Mouse (Mus musculus) layer of hippocampus, postnatal 10 days (tissue): ENCODE data around the gene Dock2. TPM values are rescaled to one million over a fixed set of nuclear protein-coding genes. Genes with fewer than 3 reads are reported as not detected.

Experiments used
- DNase-seq, 2 experiments: peaks; one replicate each; pipeline ENCODE4 v3.0.0; 2021; ENCODE audit warnings: low spot score in 2 of 2
- total RNA-seq, 2 experiments: library from RNA; stranded (reverse); gene quantifications; 2 replicates each; pipeline ENCODE4 v1.2.3; 2021

Gene Dock2
- total RNA-seq, 2 experiments from 2014 or later: 3.3 to 3.5 TPM

- DNase-seq: no peak
These were observed 428.3 kb downstream of the Dock2 start for GRCm38 (mm10) chr11:34355406-34355805.

DNA sequence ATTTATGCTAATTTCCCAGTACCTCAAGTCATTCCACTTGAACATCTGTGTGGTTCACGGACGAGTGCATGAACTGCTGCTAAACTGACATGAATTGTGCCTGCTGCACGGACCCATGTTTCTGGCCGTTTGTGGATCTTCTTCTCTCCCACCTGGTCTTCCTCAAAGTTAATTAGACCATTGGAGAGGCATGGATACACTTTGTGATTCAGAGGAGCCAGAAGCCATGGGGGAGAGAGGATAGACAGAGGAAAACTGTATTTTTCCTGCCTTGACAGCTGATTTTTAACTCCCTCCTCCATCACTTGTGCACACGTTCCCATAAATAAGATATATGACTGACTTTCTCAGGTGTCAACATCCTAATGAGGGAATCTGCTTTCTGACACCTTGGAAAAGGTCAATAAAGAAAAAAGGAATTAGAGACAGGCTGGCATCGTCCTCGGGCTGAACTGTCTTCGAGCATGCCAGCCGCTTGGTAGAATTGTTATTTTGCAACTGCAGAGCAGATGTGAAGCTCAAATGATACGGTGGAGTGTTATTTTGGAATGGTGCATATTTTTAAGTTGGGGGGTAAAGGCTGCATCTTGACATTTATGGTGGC, 434.1 kb downstream of the Dock2 start:
- no peak for DNase-seq

DNA sequence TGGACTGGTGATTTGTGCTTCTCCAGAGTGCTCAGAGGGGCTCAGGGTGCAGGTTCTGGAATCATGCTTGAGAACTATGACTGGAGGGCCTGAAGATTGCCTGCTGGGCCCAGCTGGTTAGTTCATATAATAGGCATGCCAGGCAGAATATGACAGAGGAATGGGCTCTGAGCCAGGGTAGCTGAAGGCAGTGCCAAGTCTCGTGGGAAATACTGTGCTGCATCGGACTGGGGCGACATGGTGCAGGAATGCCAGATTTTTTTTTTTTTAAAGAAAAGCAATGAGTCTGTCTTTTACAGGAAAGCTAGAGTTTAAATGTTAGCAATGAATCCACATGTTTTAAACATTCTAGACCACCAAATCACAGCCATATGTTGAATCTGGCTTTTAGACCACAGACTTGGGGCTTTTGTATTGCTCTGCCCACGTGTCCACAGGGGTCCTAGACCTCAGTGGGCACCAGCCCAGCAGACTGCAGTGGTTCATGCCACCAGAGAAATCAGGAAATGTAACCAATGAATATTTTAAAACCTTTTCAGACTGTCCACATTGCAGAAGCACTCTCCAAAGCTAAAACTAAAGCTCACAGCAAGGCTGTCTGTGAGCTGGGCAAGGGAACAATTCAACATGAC, 435.3 kb downstream of the Dock2 start:
- peak; percentile 74 to 77 for DNase-seq

- DNase-seq: no peak
These were observed 439.4 kb downstream of the Dock2 start for GRCm38 (mm10) chr11:34344310-34344709.

DNA sequence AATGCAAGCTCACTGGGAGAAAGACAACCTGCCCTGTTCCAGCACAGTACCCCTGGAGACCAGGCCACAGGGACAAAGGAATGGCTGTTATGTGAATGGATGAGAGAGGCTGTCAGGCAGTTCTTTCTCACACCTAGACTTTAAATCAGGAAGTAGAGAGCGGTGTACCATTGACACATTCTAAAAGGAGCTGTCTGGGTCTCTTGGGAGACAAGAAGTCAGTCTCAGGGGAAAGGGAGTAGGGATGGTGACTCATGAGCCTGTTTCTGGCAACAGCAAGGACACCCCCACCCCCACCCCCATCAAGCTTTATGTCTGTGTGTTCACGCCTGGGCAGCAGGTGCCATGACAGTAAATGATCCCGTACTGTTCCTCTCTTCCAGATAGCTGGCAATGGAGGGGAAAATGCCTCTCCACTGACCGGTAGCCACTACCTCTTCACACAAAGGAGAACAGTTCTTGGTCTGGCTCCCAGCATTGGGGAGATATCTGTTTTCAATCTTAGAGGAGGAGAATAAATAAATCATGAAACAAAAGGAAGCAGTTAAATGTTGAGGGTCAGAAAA, 439.9 kb downstream of the Dock2 start:
- DNase-seq: no peak

DNA sequence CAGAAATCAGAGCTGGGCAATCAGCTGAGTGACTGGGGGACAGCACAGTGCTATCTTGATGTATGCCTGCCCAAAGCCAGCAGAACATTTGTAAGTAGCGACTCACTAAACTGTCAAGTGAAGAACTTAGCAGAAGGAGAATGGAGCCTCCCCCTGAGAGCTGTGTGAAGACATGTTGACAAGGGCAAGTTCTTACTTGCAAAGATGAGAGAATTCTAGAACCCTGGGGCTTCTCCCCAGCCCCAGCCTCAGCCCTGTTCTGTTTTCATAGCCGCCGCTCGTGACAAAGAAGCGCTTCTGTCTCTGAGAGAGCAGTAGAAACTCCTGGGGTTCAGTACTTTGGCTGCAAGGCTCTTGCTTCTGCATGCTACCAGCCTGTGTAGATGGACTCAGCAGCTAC, 444.0 kb downstream of the Dock2 start:
- no peak for DNase-seq

- DNase-seq: no peak
These were observed 445.8 kb downstream of the Dock2 start for GRCm38 (mm10) chr11:34337907-34338306.

GRCm38 (mm10) chr11:34332344-34333031, 451.2 kb downstream of the Dock2 start:
- DNase-seq: no peak

GRCm38 (mm10) chr11:34323664-34324063, 460.0 kb downstream of the Dock2 start:
- DNase-seq: no peak

- no peak for DNase-seq
These were observed 464.4 kb downstream of the Dock2 start for GRCm38 (mm10) chr11:34319282-34319681.

GRCm38 (mm10) chr11:34317001-34317400, 466.7 kb downstream of the Dock2 start:
- no peak for DNase-seq

DNA sequence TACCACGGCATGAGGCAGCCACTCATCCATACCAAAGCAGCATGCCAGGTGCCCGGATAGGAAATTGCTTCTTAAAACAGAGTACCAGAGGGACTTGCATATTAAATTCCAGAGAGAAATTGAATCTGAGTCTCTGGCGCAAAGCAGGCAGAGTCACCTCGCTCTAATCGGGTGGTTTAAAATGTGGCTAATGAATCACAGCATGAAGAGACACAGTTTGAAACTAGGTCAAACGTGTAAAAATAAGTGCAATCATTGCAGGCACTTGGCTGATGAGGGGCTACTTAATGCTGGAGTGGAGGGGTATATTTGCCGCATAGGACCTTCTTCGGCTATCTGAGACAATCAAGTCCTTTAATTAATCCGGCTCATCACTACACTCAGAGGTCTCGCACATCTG, 467.5 kb downstream of the Dock2 start:
- no peak for DNase-seq

DNA sequence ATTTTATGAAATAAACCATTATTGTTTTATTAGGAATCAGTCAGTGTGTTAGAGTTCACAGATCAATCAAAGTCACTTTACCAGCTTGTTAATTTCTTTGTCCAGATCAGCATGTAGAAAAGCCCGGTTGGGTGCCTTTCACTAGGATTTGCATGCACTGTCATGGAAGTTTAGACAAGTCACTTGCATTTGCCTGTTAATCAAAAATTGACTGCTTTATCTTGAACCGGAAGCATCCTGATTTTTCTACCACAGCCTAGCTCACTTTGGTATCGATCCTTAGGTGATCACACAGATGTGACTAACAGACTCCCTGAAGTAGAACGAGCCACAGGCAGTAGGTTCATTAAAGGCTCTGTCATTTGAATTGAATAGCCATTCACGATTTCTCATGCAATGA, 468.3 kb downstream of the Dock2 start:
- no peak for DNase-seq

GRCm38 (mm10) chr11:34314534-34315379, 468.9 kb downstream of the Dock2 start, which contains the start of gene Fam196b:
Gene Fam196b (plus strand): TSS chr11:34314822.
- peak; percentile 17 to 46 for DNase-seq

DNA sequence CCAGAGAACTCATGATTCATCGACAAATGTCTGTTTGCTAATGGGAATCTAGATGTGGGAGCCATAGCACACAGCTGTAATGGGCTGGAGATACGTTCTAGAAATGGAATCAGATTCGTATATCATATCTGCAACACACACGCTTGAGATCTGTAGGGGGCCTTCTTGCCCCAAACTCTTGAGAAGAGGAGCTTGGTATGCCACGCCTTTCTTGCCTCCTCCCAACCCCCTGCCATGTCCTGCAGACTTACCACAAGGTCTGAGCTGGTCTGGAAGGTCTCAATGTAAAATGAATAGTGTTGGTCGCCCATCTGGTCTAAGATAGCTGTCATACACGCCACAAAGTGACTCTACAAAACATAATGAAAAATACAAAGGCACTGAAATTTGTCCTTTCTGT, 471.5 kb downstream of the Dock2 start:
- no peak for DNase-seq

- DNase-seq: no peak
These were observed 472.0 kb downstream of the Dock2 start for GRCm38 (mm10) chr11:34311717-34312116.

- no peak for DNase-seq
These were observed 474.3 kb downstream of the Dock2 start for GRCm38 (mm10) chr11:34309360-34309759.

GRCm38 (mm10) chr11:34308731-34309130, 475.0 kb downstream of the Dock2 start:
- no peak for DNase-seq

DNA sequence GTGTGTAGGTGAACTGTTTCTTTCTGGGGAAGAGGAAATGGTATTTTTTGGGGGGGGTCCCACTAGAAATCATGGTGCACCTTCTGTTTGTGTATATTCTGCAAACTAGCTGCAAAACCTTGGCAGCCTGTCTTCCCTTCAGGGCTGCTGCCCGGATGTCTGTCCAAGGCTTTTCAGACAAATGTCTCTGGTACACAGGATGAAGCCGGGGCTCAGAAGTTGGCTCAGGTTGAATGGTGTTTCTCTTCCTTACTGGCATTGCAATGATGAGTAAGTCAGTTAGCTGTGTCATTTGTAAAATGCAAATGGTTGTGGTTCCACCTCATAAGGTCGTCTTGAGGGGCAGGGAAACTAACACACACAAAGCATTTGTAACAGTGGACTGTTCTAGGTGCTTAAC, 477.5 kb downstream of the Dock2 start:
- no peak for DNase-seq

DNA sequence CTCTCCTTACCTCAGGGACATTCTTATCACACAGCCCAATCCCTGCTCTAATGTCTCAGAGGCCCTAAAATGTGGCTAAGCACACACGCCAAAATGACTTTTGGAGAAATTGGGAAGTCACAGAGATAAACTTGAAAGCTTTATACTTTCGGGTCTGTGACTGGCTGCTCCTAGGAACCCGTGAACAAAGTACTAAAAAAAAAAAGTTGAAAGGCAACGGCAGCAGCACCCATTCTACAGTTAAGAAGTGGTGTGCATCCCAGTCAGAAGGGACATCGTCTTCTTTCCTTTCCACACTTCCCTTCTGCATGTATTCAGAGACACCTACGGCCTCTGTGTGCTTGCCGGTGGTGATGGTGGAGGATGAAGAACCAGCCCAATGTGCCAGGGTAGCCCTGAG, 483.6 kb downstream of the Dock2 start:
- no peak for DNase-seq

DNA sequence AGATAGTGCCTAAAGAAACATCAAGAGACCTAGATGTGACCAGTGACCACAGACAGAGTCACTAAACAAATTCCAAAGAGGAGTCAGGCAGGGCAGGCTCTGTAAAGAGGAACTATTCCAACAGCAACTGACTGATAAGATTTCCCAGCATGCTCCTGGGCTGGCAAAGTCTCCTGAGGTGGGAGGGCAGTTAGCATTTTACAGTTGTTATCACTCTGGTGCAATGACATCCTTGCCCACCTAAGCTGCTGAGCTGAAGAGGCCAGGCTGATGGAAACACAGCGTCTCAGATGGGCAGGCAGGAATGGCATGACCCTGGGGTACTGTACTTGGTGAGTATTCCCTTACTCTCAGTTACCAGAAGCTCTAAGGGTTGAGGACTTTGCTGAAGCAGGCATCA, 484.1 kb downstream of the Dock2 start:
- no peak for DNase-seq
